Mouse (Mus musculus) spleen, adult 2 months (tissue): ENCODE data around the gene Gm17660.

Experiments used
- CTCF ChIP-seq: fragments of 200-500 bp; IDR thresholded peaks from 2 replicates; pipeline ENCODE4 v1.5.1; 2011; ENCODE audit warnings: mild to moderate bottlenecking, inconsistent platforms; ENCODE audit not compliant: insufficient read depth, insufficient read length, insufficient replicate concordance; ENCODE audit errors: extremely low read depth
- POLR2A ChIP-seq: fragments of 200-500 bp; IDR thresholded peaks from 2 replicates; pipeline ENCODE4 v1.6.1; 2011; ENCODE audit warnings: low read depth, low read length, inconsistent platforms

DNA sequence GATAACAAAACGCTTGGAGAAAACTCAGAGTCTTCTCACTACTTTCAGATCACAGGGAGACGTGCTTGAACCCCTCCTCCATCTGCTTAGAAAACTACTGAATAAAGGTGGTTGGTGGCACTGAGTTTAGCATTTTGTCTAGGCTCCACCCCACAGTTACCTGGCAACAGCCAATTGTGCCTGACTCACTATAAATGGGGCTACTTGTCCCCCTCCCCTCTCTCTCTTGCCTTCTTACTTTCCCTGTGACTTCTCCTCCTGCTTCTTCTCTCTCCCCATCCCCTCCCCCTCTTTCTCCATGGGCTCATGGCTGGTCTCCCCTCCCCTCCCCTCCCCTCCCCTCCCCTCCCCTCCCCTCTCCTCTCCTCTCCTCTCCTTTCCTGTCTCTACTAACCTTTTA is 26.7 kb upstream of the Gm17660 start:
- TF ChIP-seq POLR2A (no peak), CTCF (no peak)
